Mouse (Mus musculus) gastrocnemius, postnatal 14 days (tissue): ENCODE data around the gene Pop5. TPM values are rescaled to one million over a fixed set of nuclear protein-coding genes. Genes with fewer than 3 reads are reported as not detected.

Experiments
- DNase-seq: peaks from one replicate; pipeline ENCODE4 v3.0.0; 2021; ENCODE audit warnings: mixed read lengths
- intact Hi-C: fragments of 180-260 bp; cut with DNase I; formaldehyde crosslinking; loops from one replicate; pipeline ENCODE4 v1.15.1; 2025; ENCODE audit warnings: low total_unique reads
- total RNA-seq, 2 experiments: library from RNA; stranded (reverse); gene quantifications; 2 replicates each; pipeline ENCODE4 v1.2.3; 2021

Pop5 gene
- total RNA-seq, 2 experiments from 2014 or later = 24.0 to 25.4 TPM

GRCm38 (mm10) chr5:115279226-115280049, 43.8 kb downstream of the Pop5 start, which contains the start of gene Coq5:
Coq5 (plus strand) TSS chr5:115279666.
- DNase-seq = peak; percentile 88
- intact Hi-C loops = no loop called here

DNA sequence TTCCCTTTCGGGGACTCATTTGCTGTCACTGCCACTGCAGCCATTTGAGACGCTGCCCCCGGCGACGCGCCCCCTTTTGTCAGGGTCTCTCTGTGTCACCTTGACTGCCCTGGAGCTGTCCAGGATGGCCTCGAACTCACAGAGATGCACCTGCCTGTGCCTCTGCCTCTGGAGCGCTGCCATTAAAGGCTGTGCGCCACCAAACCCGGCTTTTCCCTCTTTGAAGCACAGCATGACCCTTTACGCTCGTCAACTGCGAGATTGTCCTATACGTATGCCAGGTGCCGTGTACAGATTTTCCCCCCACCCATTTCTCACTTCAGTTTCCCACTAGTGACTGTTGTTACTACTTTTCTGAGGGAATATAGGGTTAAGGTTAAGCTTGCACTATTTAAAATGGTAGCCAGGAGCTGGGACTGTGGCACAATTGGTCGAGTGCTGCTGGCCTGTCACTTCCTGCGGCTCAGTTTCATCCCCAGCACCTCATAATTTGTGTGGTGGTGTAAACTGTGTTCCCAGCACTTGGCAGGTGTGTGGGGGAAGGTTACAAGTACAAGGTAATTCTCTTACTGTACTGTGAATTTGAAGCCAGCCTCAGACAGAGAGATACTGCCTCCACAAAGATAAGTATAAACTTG, 44.5 kb downstream of the Pop5 start:
- no peak for DNase-seq
- intact Hi-C loops = no loop called here

DNA sequence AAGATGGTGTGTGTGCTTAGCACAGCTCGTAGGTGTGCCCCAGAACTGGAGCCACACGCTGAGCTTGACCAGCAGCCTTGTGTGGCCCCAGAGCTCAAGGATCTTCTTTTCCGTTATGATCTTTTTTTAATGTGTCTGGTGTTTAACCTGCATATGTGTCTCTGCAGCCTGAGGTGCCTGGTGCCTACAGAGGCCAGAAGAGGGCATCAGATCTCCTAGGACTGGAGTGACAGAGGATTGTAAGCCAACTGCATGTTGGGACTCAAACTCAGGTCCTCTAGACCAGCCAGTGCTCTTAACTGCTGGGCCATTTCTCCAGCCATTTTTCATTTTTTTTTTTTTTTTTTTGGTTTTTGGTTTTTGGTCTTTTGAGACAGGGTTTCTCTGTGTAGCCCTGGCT, 49.1 kb downstream of the Pop5 start:
- DNase-seq = no peak
- intact Hi-C loops = no loop called here

- DNase-seq = no peak
- intact Hi-C loops = no loop called here
Measured at GRCm38 (mm10) chr5:115294173-115294572, 58.5 kb downstream of the Pop5 start.

Other genes with a start within 250 kb of the Pop5 start
- 10 to 100 TPM; 24.5 to 28.6 TPM for gene Sppl3, start 224.7 kb upstream of the Pop5 start, total RNA-seq
- gene Gm10401, start 137.5 kb upstream of the Pop5 start, total RNA-seq = not detected
- 10 to 100 TPM; 58.1 to 67.2 TPM for gene Acads, start 116.5 kb upstream of the Pop5 start, total RNA-seq
- gene Unc119b, start 100.9 kb upstream of the Pop5 start, total RNA-seq = 10 to 100 TPM; 12.2 to 12.7 TPM
- 100 to 1,000 TPM; 216 to 235 TPM for gene Mlec, start 77.7 kb upstream of the Pop5 start, total RNA-seq
- gene Cabp1, start 41.5 kb upstream of the Pop5 start, total RNA-seq = 1 to 10 TPM; 1.2 to 1.3 TPM
- 100 to 1,000 TPM; 238 to 257 TPM for gene Rnf10, start 37.1 kb downstream of the Pop5 start, total RNA-seq
- 100 to 1,000 TPM in 1 of 2 experiments, 10 to 100 TPM in 1; 84.0 to 101 TPM for gene Coq5, start 43.8 kb downstream of the Pop5 start, total RNA-seq
- 100 to 1,000 TPM in 1 of 2 experiments, 10 to 100 TPM in 1; 84.8 to 138 TPM for gene Dynll1, start 65.2 kb downstream of the Pop5 start, total RNA-seq
- 10 to 100 TPM; 14.5 to 15.9 TPM for gene Srsf9, start 91.3 kb downstream of the Pop5 start, total RNA-seq
- gene Gatc, start 105.3 kb downstream of the Pop5 start, total RNA-seq = 10 to 100 TPM; 18.8 to 19.7 TPM
- gene Triap1, start 105.4 kb downstream of the Pop5 start, total RNA-seq = 10 to 100 TPM; 12.4 to 15.2 TPM
- 100 to 1,000 TPM; 105 to 114 TPM for gene Cox6a1, start 113.1 kb downstream of the Pop5 start, total RNA-seq
- gene Msi1, start 193.8 kb downstream of the Pop5 start, total RNA-seq = 1 to 10 TPM; 1.0 to 1.9 TPM
- not detected for gene Pla2g1b, start 230.4 kb downstream of the Pop5 start, total RNA-seq
- 10 to 100 TPM; 10.3 to 16.6 TPM for gene Sirt4, start 248.9 kb downstream of the Pop5 start, total RNA-seq